Mouse (Mus musculus) left cerebral cortex, adult 2 months (tissue): ENCODE results near the gene Tnk2. TPM values are rescaled to one million over a fixed set of nuclear protein-coding genes. Genes with fewer than 3 reads are reported as not detected.

Experiments
- DNase-seq, 2 experiments: peaks; one replicate each; pipeline ENCODE4 v3.0.0; 2021 to 2022; ENCODE audit warnings: low spot score in 2 of 2, mixed read lengths in 1 of 2; ENCODE audit errors: extremely low spot score in 1 of 2
- H3K27ac ChIP-seq: fragments of 200-600 bp; 2 replicates; pipeline ENCODE4 v1.8.1; 2022
- H3K4me3 ChIP-seq: fragments of 200-600 bp; 2 replicates; pipeline ENCODE4 v1.8.1; 2022
- CTCF ChIP-seq: fragments of 200-600 bp; IDR thresholded peaks from 2 replicates; pipeline ENCODE4 v1.8.1; 2022; ENCODE audit warnings: antibody characterized with exemption, mild to moderate bottlenecking, moderate library complexity
- intact Hi-C: fragments of 180-260 bp; cut with DNase I; formaldehyde crosslinking; loops from one replicate; pipeline ENCODE4 v1.15.1; 2025
- total RNA-seq, 2 experiments: library from RNA; stranded (reverse); gene quantifications; 2 replicates each; pipeline ENCODE4 v1.2.3; 2021

Gene Tnk2
- total RNA-seq, 2 experiments from 2014 or later, result 239 to 244 TPM

DNA sequence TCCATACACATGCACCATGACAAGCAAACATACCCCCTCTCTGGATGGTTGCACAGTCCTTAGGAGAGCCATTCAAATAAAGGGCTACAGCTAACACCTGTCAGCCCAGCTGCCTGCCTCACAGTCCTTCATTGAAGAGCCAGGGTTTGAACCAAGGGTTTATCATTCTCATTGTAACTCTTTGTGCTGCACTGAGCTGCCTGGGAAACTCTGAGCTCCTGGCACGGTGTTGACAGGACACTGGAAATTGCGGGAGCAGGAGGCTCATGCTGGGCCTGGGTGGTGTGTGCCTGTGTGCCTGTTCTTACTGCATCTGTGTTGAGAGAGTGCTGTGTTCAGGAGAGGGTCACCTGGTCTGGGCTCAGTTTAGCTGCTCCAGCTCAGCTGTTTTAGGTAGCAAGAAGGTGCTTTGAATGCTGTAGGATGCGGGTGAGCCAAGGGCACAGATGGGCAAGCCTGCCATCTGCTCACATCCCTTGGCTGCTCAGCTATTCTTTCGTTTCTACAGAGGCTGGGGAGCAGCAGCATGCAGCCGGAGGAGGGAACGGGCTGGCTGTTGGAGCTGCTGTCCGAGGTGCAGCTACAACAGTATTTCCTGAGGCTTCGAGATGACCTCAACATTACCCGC is 19.7 kb downstream of the Tnk2 start:
- Histone ChIP-seq H3K4me3 (no peak overlapping the region), H3K27ac (peak overlapping the region; percentile 2; the same call in 1 of the 2 replicates)
- intact Hi-C loops, result no loop called here

DNA sequence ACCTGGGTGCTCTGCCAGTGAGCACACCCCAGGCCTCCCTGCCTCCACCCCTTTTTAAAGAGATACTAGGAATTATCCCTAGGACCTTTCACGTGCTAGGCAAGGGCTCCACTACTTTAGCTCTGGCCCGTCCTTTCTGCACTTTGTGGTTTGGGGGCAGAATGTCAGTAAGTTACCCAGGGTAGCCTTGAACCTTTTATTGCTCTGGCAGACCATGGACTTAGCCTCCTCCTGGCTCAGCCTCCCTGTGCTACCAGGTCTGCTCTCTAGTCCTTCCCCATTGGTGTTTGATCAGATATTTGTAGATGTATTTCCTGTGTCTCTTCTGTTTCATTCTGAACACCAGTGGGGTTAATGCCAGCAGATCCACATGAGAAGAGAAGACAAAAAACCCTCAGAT is 20.5 kb downstream of the Tnk2 start:
- Histone ChIP-seq H3K27ac (no peak overlapping the region), H3K4me3 (no peak overlapping the region)
- no peak for DNase-seq
- intact Hi-C loops, result no loop called here
- TF ChIP-seq CTCF, result no peak

More for the DNA sequence above, 19.7 kb downstream of the Tnk2 start:
- no peak for DNase-seq
- TF ChIP-seq CTCF, result no peak

DNA sequence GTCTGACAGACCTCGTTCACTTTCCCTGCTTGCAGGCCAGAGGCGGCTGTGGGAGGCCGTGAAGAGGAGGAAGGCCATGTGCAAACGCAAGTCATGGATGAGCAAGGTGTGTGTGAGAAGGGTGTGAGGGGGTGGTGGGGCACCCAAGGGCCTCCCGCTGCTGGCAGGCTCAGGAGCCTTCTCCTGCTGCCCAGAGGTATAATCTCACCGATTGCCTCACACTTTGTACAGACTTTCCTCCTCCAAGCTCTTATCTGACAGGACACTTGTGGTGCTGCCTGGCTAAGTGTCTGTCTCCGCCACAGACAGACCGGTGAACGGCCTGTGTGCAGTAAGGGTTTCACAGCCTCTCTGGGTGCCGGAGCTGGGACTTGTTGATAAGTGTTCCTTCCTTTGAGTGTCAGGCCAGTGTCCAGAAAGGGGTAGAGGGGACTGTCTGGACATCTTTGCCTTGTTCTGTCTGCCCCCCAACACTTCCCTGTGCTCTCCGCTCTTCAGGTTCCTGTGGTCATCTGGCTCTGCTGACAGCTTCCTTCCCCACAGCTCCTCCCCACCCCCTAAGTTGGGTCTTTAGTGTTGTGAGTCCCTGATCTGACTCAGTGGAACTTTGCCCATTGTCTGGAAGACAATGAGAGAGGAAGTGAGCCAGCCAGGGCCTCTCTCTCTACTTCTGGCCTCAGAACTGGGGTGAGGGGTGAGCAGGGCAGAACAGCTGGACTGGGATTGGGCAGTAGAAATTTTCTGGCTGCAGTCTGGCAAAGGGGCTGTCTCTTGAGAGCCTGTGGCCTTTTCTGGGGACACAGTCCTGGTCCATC is 22.4 kb downstream of the Tnk2 start:
- DNase-seq, result peak in 1 of 2 experiments; percentile 15
- Histone ChIP-seq H3K27ac (peak overlapping the region; percentile 45; the same call in 1 of the 2 replicates), H3K4me3 (no peak overlapping the region)
- TF ChIP-seq CTCF, result no peak
- intact Hi-C loops, result no loop called here

GRCm38 (mm10) chr16:32666671-32667551 is 23.2 kb downstream of the Tnk2 start:
- Histone ChIP-seq H3K4me3 (no peak overlapping the region), H3K27ac (no peak overlapping the region)
- DNase-seq, result no peak
- TF ChIP-seq CTCF, result no peak
- intact Hi-C loops, result no loop called here

DNA sequence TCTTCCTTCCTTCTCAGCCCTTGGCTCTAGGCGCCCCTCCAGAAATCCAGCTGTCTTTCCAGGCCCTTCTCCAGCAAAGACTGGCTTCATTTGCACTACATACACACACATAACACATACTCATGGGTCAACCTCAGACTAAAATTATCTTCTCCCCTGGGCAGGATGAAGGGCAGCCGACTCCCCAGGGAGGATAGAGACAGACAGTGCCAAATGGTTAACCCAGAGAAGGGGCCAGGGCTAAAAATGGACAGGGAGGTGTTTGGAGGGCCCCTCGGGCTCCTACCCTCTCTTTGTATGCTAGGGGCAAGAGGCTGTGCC is 23.8 kb downstream of the Tnk2 start:
- intact Hi-C loops, result no loop called here
- DNase-seq, result no peak
- no peak overlapping the region for H3K4me3 ChIP-seq
- no peak overlapping the region for H3K27ac ChIP-seq
- no peak for TF ChIP-seq CTCF

GRCm38 (mm10) chr16:32668030-32668429 is 24.4 kb downstream of the Tnk2 start:
- DNase-seq, result no peak
- no peak overlapping the region for H3K4me3 ChIP-seq
- TF ChIP-seq CTCF, result no peak
- intact Hi-C loops, result no loop called here
- no peak overlapping the region for H3K27ac ChIP-seq

DNA sequence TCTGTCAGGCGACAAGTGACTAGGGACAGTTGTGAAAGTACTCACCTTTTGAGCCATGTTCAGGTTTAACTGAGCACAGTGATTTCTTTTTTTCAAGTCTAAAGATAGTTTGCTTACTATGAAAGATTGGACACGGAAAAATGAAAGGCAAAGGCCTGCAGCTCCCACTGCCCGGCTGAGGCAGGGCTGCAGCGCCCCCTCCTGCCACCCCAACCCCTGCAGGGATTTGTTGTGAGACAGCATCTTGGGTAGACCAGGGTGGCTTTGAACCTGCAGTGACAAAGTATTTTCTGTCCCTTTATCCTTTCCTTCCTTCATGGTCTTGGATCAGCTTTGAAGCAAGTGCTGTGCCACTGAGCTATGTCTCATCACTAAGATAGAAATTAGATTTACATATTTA is 24.8 kb downstream of the Tnk2 start:
- no peak for DNase-seq
- TF ChIP-seq CTCF, result peak; percentile 33; the same call in 1 of the 2 replicates
- H3K4me3 ChIP-seq, result no peak overlapping the region
- intact Hi-C loops, result no loop called here
- no peak overlapping the region for H3K27ac ChIP-seq

GRCm38 (mm10) chr16:32669243-32669642 is 25.6 kb downstream of the Tnk2 start:
- no peak for DNase-seq

DNA sequence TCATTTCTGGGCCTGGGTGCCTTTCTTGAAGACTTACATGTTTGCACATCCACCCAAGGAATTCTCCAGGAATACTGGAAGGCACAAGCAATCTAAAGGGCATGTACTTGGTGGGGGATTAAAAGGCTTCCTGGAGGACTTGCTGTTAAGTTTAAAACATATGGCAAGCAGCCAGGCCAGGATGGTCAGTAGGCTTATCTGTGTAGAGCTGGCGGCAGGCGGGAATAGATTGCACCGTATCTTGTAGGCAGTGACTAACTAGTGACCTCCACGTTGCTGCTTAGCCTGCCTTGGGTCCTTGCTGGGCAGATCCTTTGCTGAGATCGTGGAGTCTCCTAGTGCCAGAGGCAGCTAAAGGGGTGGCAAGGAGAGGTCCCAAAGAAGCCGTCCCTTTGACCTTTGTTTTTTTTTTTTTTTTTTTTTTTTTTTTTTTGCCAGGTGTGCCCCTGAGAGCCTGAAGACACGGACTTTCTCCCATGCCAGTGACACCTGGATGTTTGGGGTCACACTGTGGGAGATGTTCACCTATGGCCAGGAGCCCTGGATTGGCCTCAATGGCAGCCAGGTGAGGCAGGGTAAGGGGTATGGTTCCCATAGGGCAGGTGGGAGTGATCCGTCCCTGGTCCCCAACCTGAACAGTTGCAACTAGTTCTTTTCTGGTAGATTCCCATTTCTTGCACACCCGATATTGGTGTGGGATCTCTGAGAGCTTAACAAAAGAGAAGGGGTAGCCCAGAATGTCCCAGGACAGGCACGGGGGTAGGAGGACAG is 26.9 kb downstream of the Tnk2 start:
- DNase-seq, result no peak
- no peak for TF ChIP-seq CTCF
- intact Hi-C loops, result no loop called here
- Histone ChIP-seq H3K27ac (no peak overlapping the region), H3K4me3 (no peak overlapping the region)

More at GRCm38 (mm10) chr16:32669243-32669642, 25.6 kb downstream of the Tnk2 start:
- no peak for TF ChIP-seq CTCF
- Histone ChIP-seq H3K27ac (no peak overlapping the region), H3K4me3 (no peak overlapping the region)
- intact Hi-C loops, result no loop called here

- H3K4me3 ChIP-seq, result no peak overlapping the region
- no peak for TF ChIP-seq CTCF
- DNase-seq, result no peak
- H3K27ac ChIP-seq, result no peak overlapping the region
- intact Hi-C loops, result no loop called here
Measured at GRCm38 (mm10) chr16:32671206-32671887, 27.7 kb downstream of the Tnk2 start.

GRCm38 (mm10) chr16:32672250-32672649 is 28.6 kb downstream of the Tnk2 start:
- Histone ChIP-seq H3K4me3 (no peak overlapping the region), H3K27ac (peak overlapping the region; percentile 48)
- no peak for TF ChIP-seq CTCF
- intact Hi-C loops, result no loop called here
- no peak for DNase-seq
